In genomic region chr7:127023272-127023691, GRCm38 (mm10) we compare ENCODE assay signal across 8 mouse cellular contexts. TPM values are rescaled to one million over a fixed set of nuclear protein-coding genes. Genes with fewer than 3 reads are reported as not detected.
DNase-seq lines count a peak whose midpoint lies in the region; ATAC-seq lines count a peak whose summit lies in the region.

No protein-coding gene starts in this region.

- H3K9ac ChIP-seq in hindbrain, embryonic 13.5 days, result peak overlapping the region; percentile 100
- H3K9ac ChIP-seq in midbrain, embryonic 16.5 days (ENCODE audit: low read depth, low read length), result peak overlapping the region; percentile 44

- peak; percentile 24 for DNase-seq in adrenal gland, postnatal 10 days
- DNase-seq in adrenal gland, postnatal 14 days, result no peak
- no peak for DNase-seq in left cerebral cortex, adult 18-20 months (ENCODE audit: low spot score in 2 of 2)
- DNase-seq in right cerebral cortex, adult 2 months (ENCODE audit: low spot score in 2 of 2), result no peak

- H3K4me1 ChIP-seq in megakaryocyte, embryonic 14.5 days, result peaks cover 76% of the 10 kb centered on the region
- H3K4me1 ChIP-seq in hindbrain, embryonic 13.5 days (replicated peaks), result peaks cover 80% of the 10 kb centered on the region
- peaks cover 66% of the 10 kb centered on the region for H3K4me1 ChIP-seq in midbrain, embryonic 16.5 days (ENCODE audit: control insufficient read depth, insufficient read depth, low read length)

- no peaks in the 10 kb centered on the region for H3K9me3 ChIP-seq in megakaryocyte, embryonic 14.5 days
- no peaks in the 10 kb centered on the region for H3K9me3 ChIP-seq in hindbrain, embryonic 13.5 days
- H3K9me3 ChIP-seq in midbrain, embryonic 16.5 days (replicated peaks; ENCODE audit: control insufficient read depth, low read length, poor library complexity, severe bottlenecking), result no peaks in the 10 kb centered on the region

- peak overlapping the region; percentile 100 for H3K27ac ChIP-seq in hindbrain, embryonic 13.5 days
- no peak overlapping the region; the same call in 1 of the 2 replicates for H3K27ac ChIP-seq in midbrain, embryonic 16.5 days (ENCODE audit: low read length)

- WGBS in hindbrain, embryonic 13.5 days, result 71% methylated on average over 12 of the region's 13 CpGs
- WGBS in midbrain, embryonic 16.5 days, result 66% methylated on average over 11 of the region's 13 CpGs

- H3K4me2 ChIP-seq in hindbrain, embryonic 13.5 days, result peak overlapping the region; percentile 98
- peak overlapping the region; percentile 97 for H3K4me2 ChIP-seq in midbrain, embryonic 16.5 days (ENCODE audit: low read length)

- no peaks in the 10 kb centered on the region for H3K27me3 ChIP-seq in megakaryocyte, embryonic 14.5 days (replicated peaks)
- H3K27me3 ChIP-seq in hindbrain, embryonic 13.5 days, result no peaks in the 10 kb centered on the region
- no peaks in the 10 kb centered on the region for H3K27me3 ChIP-seq in midbrain, embryonic 16.5 days (ENCODE audit: control insufficient read depth, insufficient read depth, low read depth, low read length)

- ATAC-seq in megakaryocyte, adult 5-6 weeks (ENCODE audit: poor library complexity, severe bottlenecking), result no peak
- ATAC-seq in hindbrain, embryonic 13.5 days (ENCODE audit: low FRiP score), result no peak
- ATAC-seq in midbrain, embryonic 16.5 days, result no peak

- peaks cover 54% of the 10 kb centered on the region for H3K36me3 ChIP-seq in megakaryocyte, embryonic 14.5 days (replicated peaks; ENCODE audit: low read length)
- H3K36me3 ChIP-seq in hindbrain, embryonic 13.5 days, result peaks cover 28% of the 10 kb centered on the region
- peaks cover 10% of the 10 kb centered on the region for H3K36me3 ChIP-seq in midbrain, embryonic 16.5 days (ENCODE audit: control insufficient read depth, insufficient read depth, low read length)

- H3K4me3 ChIP-seq in megakaryocyte, embryonic 14.5 days (replicated peaks), result peak overlapping the region; percentile 96
- peak overlapping the region; percentile 96 for H3K4me3 ChIP-seq in hindbrain, embryonic 13.5 days
- peak overlapping the region; percentile 91; the same call in 1 of the 2 replicates for H3K4me3 ChIP-seq in midbrain, embryonic 16.5 days (ENCODE audit: low read depth, low read length)

RNA-seq across cellular contexts. Expression of gene Prrt2, which starts 2.3 kb away (rescaled TPM):
- 1 to 10 TPM; 3.1 to 5.8 TPM for total RNA-seq in adrenal gland, postnatal 10 days (2021)
- total RNA-seq in adrenal gland, postnatal 14 days (2021), result 3.5 and 4.6 TPM in 2 replicates
- 0.68 and 3.9 TPM in 2 replicates for polyA plus RNA-seq in megakaryocyte, embryonic 14.5 days (2012; ENCODE audit: insufficient read depth, low replicate concordance)
- total RNA-seq in megakaryocyte, adult 5-6 weeks (2015), result 0.20 and 1.8 TPM in 2 replicates
- total RNA-seq in megakaryocyte, adult 5-6 weeks (2017), result 2.4 and 3.0 TPM in 2 replicates
- polyA plus RNA-seq in hindbrain, embryonic 13.5 days (2015; fragmentation: Nextera tagmentation; extraction: Ambion mirVana), result 18.3 and 19.2 TPM in 2 replicates
- 40.9 and 63.3 TPM in 2 replicates for polyA plus RNA-seq in midbrain, embryonic 16.5 days (2015; fragmentation: Nextera tagmentation; extraction: Ambion mirVana)
- total RNA-seq in left cerebral cortex, adult 18-20 months (2021), result 100 to 1,000 TPM; 202 to 211 TPM

RNA-seq across cellular contexts. Expression of gene Gm42742, which starts 2.4 kb away (rescaled TPM):
- 10 to 100 TPM; 17.7 to 22.5 TPM for total RNA-seq in adrenal gland, postnatal 10 days (2021)
- total RNA-seq in adrenal gland, postnatal 14 days (2021), result 8.4 and 26.9 TPM in 2 replicates
- 164 and 252 TPM in 2 replicates for polyA plus RNA-seq in megakaryocyte, embryonic 14.5 days (2012; ENCODE audit: insufficient read depth, low replicate concordance)
- total RNA-seq in megakaryocyte, adult 5-6 weeks (2015), result 15.4 TPM in 1 of 2 replicates, not detected in the other
- total RNA-seq in megakaryocyte, adult 5-6 weeks (2017), result 45.4 TPM in 1 of 2 replicates, not detected in the other
- polyA plus RNA-seq in hindbrain, embryonic 13.5 days (2015; fragmentation: Nextera tagmentation; extraction: Ambion mirVana), result 66.8 and 73.4 TPM in 2 replicates
- polyA plus RNA-seq in midbrain, embryonic 16.5 days (2015; fragmentation: Nextera tagmentation; extraction: Ambion mirVana), result 30.9 and 61.5 TPM in 2 replicates
- total RNA-seq in left cerebral cortex, adult 18-20 months (2021), result 10 to 100 TPM; 45.7 to 55.3 TPM

RNA-seq across cellular contexts. Expression of gene Maz, which starts 3.6 kb away (rescaled TPM):
- 100 to 1,000 TPM; 135 to 159 TPM for total RNA-seq in adrenal gland, postnatal 10 days (2021)
- 133 and 142 TPM in 2 replicates for total RNA-seq in adrenal gland, postnatal 14 days (2021)
- polyA plus RNA-seq in megakaryocyte, embryonic 14.5 days (2012; ENCODE audit: insufficient read depth, low replicate concordance), result 324 and 1,017 TPM in 2 replicates
- 79.8 and 80.9 TPM in 2 replicates for total RNA-seq in megakaryocyte, adult 5-6 weeks (2015)
- total RNA-seq in megakaryocyte, adult 5-6 weeks (2017), result 44.4 and 45.1 TPM in 2 replicates
- 59.8 and 60.8 TPM in 2 replicates for polyA plus RNA-seq in hindbrain, embryonic 13.5 days (2015; fragmentation: Nextera tagmentation; extraction: Ambion mirVana)
- polyA plus RNA-seq in midbrain, embryonic 16.5 days (2015; fragmentation: Nextera tagmentation; extraction: Ambion mirVana), result 46.7 and 51.5 TPM in 2 replicates
- total RNA-seq in left cerebral cortex, adult 18-20 months (2021), result 100 to 1,000 TPM; 205 to 207 TPM

RNA-seq across cellular contexts. Expression of gene Pagr1a, which starts 6.1 kb away (rescaled TPM):
- total RNA-seq in adrenal gland, postnatal 10 days (2021), result 10 to 100 TPM; 10.1 to 19.1 TPM
- total RNA-seq in adrenal gland, postnatal 14 days (2021), result 7.9 and 24.6 TPM in 2 replicates
- 15.8 and 94.8 TPM in 2 replicates for polyA plus RNA-seq in megakaryocyte, embryonic 14.5 days (2012; ENCODE audit: insufficient read depth, low replicate concordance)
- total RNA-seq in megakaryocyte, adult 5-6 weeks (2015), result 40.7 and 62.5 TPM in 2 replicates
- total RNA-seq in megakaryocyte, adult 5-6 weeks (2017), result 25.5 and 67.0 TPM in 2 replicates
- 41.8 and 53.4 TPM in 2 replicates for polyA plus RNA-seq in hindbrain, embryonic 13.5 days (2015; fragmentation: Nextera tagmentation; extraction: Ambion mirVana)
- 33.8 and 62.5 TPM in 2 replicates for polyA plus RNA-seq in midbrain, embryonic 16.5 days (2015; fragmentation: Nextera tagmentation; extraction: Ambion mirVana)
- 10 to 100 TPM; 18.7 to 35.6 TPM for total RNA-seq in left cerebral cortex, adult 18-20 months (2021)

RNA-seq across cellular contexts. Expression of gene Pagr1b, which starts 7.0 kb away (rescaled TPM):
- not detected for total RNA-seq in adrenal gland, postnatal 10 days (2021)
- total RNA-seq in adrenal gland, postnatal 14 days (2021), result 3.0 and 3.2 TPM in 2 replicates
- polyA plus RNA-seq in megakaryocyte, embryonic 14.5 days (2012; ENCODE audit: insufficient read depth, low replicate concordance), result 4.2 TPM in 1 of 2 replicates, not detected in the other
- 0.54 and 1.6 TPM in 2 replicates for total RNA-seq in megakaryocyte, adult 5-6 weeks (2015)
- not detected in 2 replicates for total RNA-seq in megakaryocyte, adult 5-6 weeks (2017)
- polyA plus RNA-seq in hindbrain, embryonic 13.5 days (2015; fragmentation: Nextera tagmentation; extraction: Ambion mirVana), result 0.45 and 1.1 TPM in 2 replicates
- 0.50 TPM in 1 of 2 replicates, not detected in the other for polyA plus RNA-seq in midbrain, embryonic 16.5 days (2015; fragmentation: Nextera tagmentation; extraction: Ambion mirVana)
- not detected for total RNA-seq in left cerebral cortex, adult 18-20 months (2021)

Comparison
In these comparisons a context has a peak if more than half of its experiments do, and no peak if none do; other contexts are left out.
1. RNA of gene Prrt2, which starts 2.3 kb away (total RNA-seq): 202 to 211 TPM in left cerebral cortex, adult 18-20 months; 3.1 to 5.8 TPM in adrenal gland, postnatal 10 days, 3.5 to 4.6 TPM in adrenal gland, postnatal 14 days and 0.20 to 3.0 TPM in megakaryocyte, adult 5-6 weeks; every median in the first group is over 10 times any median in the second.
2. Peak in every context shown above with its lines, with median percentiles within 50 percentile points of each other: H3K4me3 ChIP-seq.